8 mouse cellular contexts compared by ENCODE assay signal in the genomic region with DNA sequence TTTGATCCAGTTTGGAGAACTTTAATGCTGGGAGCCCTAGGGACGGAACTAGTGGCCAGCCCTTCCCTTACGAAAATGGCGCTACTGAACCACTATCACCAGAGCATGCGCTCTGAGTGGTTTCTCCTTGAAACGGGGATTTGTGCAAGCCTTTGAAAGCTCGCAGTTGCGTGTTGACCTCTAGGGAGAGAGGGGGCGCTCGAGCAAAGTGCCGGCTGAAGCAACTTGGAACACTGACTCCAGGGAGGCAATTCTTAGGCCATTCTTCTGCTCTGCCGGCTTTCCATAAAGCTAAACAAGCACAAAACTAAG. TPM values are rescaled to one million over a fixed set of nuclear protein-coding genes. Genes with fewer than 3 reads are reported as not detected.
DNase-seq lines count a peak whose midpoint lies in the region; ATAC-seq and TF ChIP-seq lines count a peak whose summit lies in the region.

No protein-coding gene starts in this region.

- peaks cover 8% of the 10 kb centered on the region; the same call in 1 of the 2 replicates for H3K36me3 ChIP-seq in heart, embryonic 10.5 days
- H3K36me3 ChIP-seq in kidney, embryonic 15.5 days: peaks cover 4% of the 10 kb centered on the region; the same call in 1 of the 2 replicates

- H3K4me2 ChIP-seq in kidney, embryonic 15.5 days: peak overlapping the region; percentile 69

- under 1% methylated on average over 11 of the region's 11 CpGs for WGBS in heart, embryonic 10.5 days
- WGBS in kidney, embryonic 15.5 days: under 1% methylated on average over 11 of the region's 11 CpGs

- peak overlapping the region; percentile 76 for H3K4me3 ChIP-seq in bone marrow macrophage, adult 2 months (ENCODE audit: insufficient read depth, low read length)
- peak overlapping the region; percentile 71 for H3K4me3 ChIP-seq in embryonic fibroblast, embryonic 13.5 days (ENCODE audit: insufficient read depth, low read length)
- H3K4me3 ChIP-seq in heart, embryonic 10.5 days: peak overlapping the region; percentile 97
- peak overlapping the region; percentile 90 for H3K4me3 ChIP-seq in kidney, embryonic 15.5 days (replicated peaks)

- peak; percentile 42; the same call in 1 of the 2 replicates for TF ChIP-seq CTCF in bone marrow macrophage, adult 2 months (IDR thresholded peaks at IDR 0.05; ENCODE audit: low read depth, low read length)
- TF ChIP-seq CTCF in embryonic fibroblast, embryonic 13.5 days (IDR thresholded peaks at IDR 0.05; ENCODE audit: borderline replicate concordance, insufficient read depth, low read length): peak; percentile 54; the same call in 1 of the 2 replicates

- peak overlapping the region; percentile 55 for H3K27ac ChIP-seq in bone marrow macrophage, adult 2 months (ENCODE audit: insufficient read depth, low read depth, low read length)
- H3K27ac ChIP-seq in embryonic fibroblast, embryonic 13.5 days (ENCODE audit: insufficient read depth, low read length): peak overlapping the region; percentile 66
- peak overlapping the region; percentile 93 for H3K27ac ChIP-seq in heart, embryonic 10.5 days
- H3K27ac ChIP-seq in kidney, embryonic 15.5 days: peak overlapping the region; percentile 95

- TF ChIP-seq POLR2A in bone marrow macrophage, adult 2 months (IDR thresholded peaks at IDR 0.05; ENCODE audit: borderline replicate concordance, low read depth, low read length): no peak
- TF ChIP-seq POLR2A in embryonic fibroblast, embryonic 13.5 days (IDR thresholded peaks at IDR 0.05; ENCODE audit: low read depth, low read length): peak; percentile 75

- H3K4me1 ChIP-seq in bone marrow macrophage, adult 2 months (ENCODE audit: control insufficient read depth, insufficient read depth, low read length): peaks cover 3% of the 10 kb centered on the region; the same call in 1 of the 2 replicates
- 0 out of 2 replicates have a peak, but pooled peaks cover 2% of the 10 kb centered on the region for H3K4me1 ChIP-seq in embryonic fibroblast, embryonic 13.5 days (ENCODE audit: control insufficient read depth, insufficient read depth, low read length)
- peaks cover 15% of the 10 kb centered on the region for H3K4me1 ChIP-seq in heart, embryonic 10.5 days
- peaks cover 30% of the 10 kb centered on the region for H3K4me1 ChIP-seq in kidney, embryonic 15.5 days

- ATAC-seq in kidney, embryonic 15.5 days (replicated peaks; ENCODE audit: low FRiP score): peak; percentile 66
- peak; percentile 76 for ATAC-seq in monocyte, adult 5-6 weeks (replicated peaks; ENCODE audit: insufficient number of reproducible peaks, low FRiP score, low TSS enrichment, poor library complexity, severe bottlenecking)

- no peaks in the 10 kb centered on the region for H3K9me3 ChIP-seq in heart, embryonic 10.5 days
- no peaks in the 10 kb centered on the region for H3K9me3 ChIP-seq in kidney, embryonic 15.5 days (replicated peaks)

- no peaks in the 10 kb centered on the region for H3K27me3 ChIP-seq in heart, embryonic 10.5 days (ENCODE audit: insufficient read depth, poor library complexity, severe bottlenecking)
- no peaks in the 10 kb centered on the region for H3K27me3 ChIP-seq in kidney, embryonic 15.5 days

- peak overlapping the region; percentile 75 for H3K9ac ChIP-seq in kidney, embryonic 15.5 days

- peak; percentile 74 to 79 for DNase-seq in B cell, adult 2 months
- peak; percentile 96 for DNase-seq in heart, embryonic 10.5 days (ENCODE audit: low spot score)
- DNase-seq in liver: peak; percentile 90
- peak; percentile 83 to 89 for DNase-seq in spleen, postnatal 4 days (ENCODE audit: low spot score in 2 of 2)

RNA-seq across cellular contexts. Expression of a gene that starts 1.1 kb away (rescaled TPM):
- 4.9 and 6.1 TPM in 2 replicates for polyA plus RNA-seq in bone marrow macrophage, adult 2 months (2012; ENCODE audit: insufficient read depth, insufficient read length, missing spikeins)
- 2.5 and 2.6 TPM in 2 replicates for polyA plus RNA-seq in embryonic fibroblast, embryonic 13.5 days (2011; ENCODE audit: insufficient read length, low read depth, missing spikeins)
- polyA plus RNA-seq in heart, embryonic 10.5 days (2016; fragmentation: Nextera tagmentation; extraction: Ambion mirVana): 7.4 and 8.6 TPM in 2 replicates
- 13.6 and 14.7 TPM in 2 replicates for polyA plus RNA-seq in kidney, embryonic 15.5 days (2015; fragmentation: Nextera tagmentation; extraction: Ambion mirVana)
- total RNA-seq in monocyte, adult 5-6 weeks (2017): 27.2 to 31.3 TPM (median 28.2 TPM) in 3 replicates

Comparison
In these comparisons a context has a peak if more than half of its experiments do, and no peak if none do; other contexts are left out.
1. Peak in every context shown above with its lines: DNase-seq, ATAC-seq, H3K4me3 ChIP-seq and H3K27ac ChIP-seq.